Mouse (Mus musculus) limb, embryonic 14.5 days (tissue): ENCODE measurements around the gene Phf19. TPM values are rescaled to one million over a fixed set of nuclear protein-coding genes. Genes with fewer than 3 reads are reported as not detected.

Experiments used
- ATAC-seq: fragments of 200-750 bp; cut with Nextera tagmentation; 2 replicates; pipeline ENCODE4 v1.8.0; 2017; ENCODE audit warnings: low read depth, moderate number of reproducible peaks, moderate TSS enrichment; ENCODE audit not compliant: low FRiP score
- DNase-seq: peaks from one replicate; pipeline ENCODE4 v3.0.0-alpha.2; 2015; ENCODE audit warnings: low spot score
- H3K27ac ChIP-seq: fragments of 300-500 bp; sonication (generic); replicated peaks from 2 replicates; pipeline ENCODE4 v1.5.1; 2014; ENCODE audit warnings: low read depth, mild to moderate bottlenecking, low read length, moderate library complexity, mixed read lengths
- H3K27me3 ChIP-seq: fragments of 300-500 bp; sonication (generic); 2 replicates; pipeline ENCODE4 v1.6.1; 2014; ENCODE audit warnings: low read length, mixed read lengths; ENCODE audit not compliant: control insufficient read depth, insufficient read depth
- H3K36me3 ChIP-seq: fragments of 300-500 bp; sonication (generic); 2 replicates; pipeline ENCODE4 v1.6.1; 2014; ENCODE audit warnings: mild to moderate bottlenecking, low read length, moderate library complexity, mixed read lengths; ENCODE audit not compliant: control insufficient read depth, insufficient read depth
- H3K4me1 ChIP-seq: fragments of 300-500 bp; sonication (generic); 2 replicates; pipeline ENCODE4 v1.6.1; 2014; ENCODE audit warnings: antibody characterized with exemption, low read length, mixed read lengths; ENCODE audit not compliant: control insufficient read depth, insufficient read depth
- H3K4me2 ChIP-seq: fragments of 300-500 bp; sonication (generic); replicated peaks from 2 replicates; pipeline ENCODE4 v1.6.1; 2014; ENCODE audit warnings: low read depth, mild to moderate bottlenecking, low read length, moderate library complexity; ENCODE audit not compliant: severe bottlenecking
- H3K4me3 ChIP-seq: fragments of 300-500 bp; sonication (generic); replicated peaks from 2 replicates; pipeline ENCODE4 v1.5.1; 2014; ENCODE audit warnings: low read length
- H3K9ac ChIP-seq: fragments of 300-500 bp; sonication (generic); 2 replicates; pipeline ENCODE4 v1.6.1; 2014; ENCODE audit warnings: mild to moderate bottlenecking, low read depth, low read length, moderate library complexity; ENCODE audit not compliant: severe bottlenecking
- H3K9me3 ChIP-seq: fragments of 300-500 bp; sonication (generic); 2 replicates; pipeline ENCODE4 v1.6.1; 2016; ENCODE audit warnings: low read length; ENCODE audit not compliant: control insufficient read depth
- POLR2A ChIP-seq: fragments of 200-500 bp; IDR thresholded peaks from 2 replicates; pipeline ENCODE4 v1.8.0; 2012; ENCODE audit warnings: inconsistent platforms, mild to moderate bottlenecking, moderate library complexity, borderline replicate concordance; ENCODE audit not compliant: insufficient read depth, insufficient read length; ENCODE audit errors: extremely low read depth
- WGBS: fragments of 180-500 bp; shearing (Covaris S2); extraction: QIAGEN DNeasy Blood & Tissue Kit; methylation state at CpG from one replicate; pipeline ENCODE4 v1.1.7; 2014; 5-methylcytosine and 5-hydroxymethylcytosine counted together
- polyA plus RNA-seq, 2 experiments: library from polyadenylated mRNA; depleted of rRNA in 1 of 2; stranded (reverse) in 1 of 2; unstranded in 1 of 2; fragments of >200 nt; fragmentation: Nextera tagmentation in 1 of 2; extraction: Ambion mirVana in 1 of 2; gene quantifications; 2 replicates each; pipeline versions ENCODE4 v1.2.1 to v1.2.3; 2012 to 2014

Phf19 gene
- polyA plus RNA-seq (2012; rRNA removed) (7.9 and 8.7 TPM in 2 replicates), polyA plus RNA-seq (2014; fragmentation: Nextera tagmentation; extraction: Ambion mirVana) (4.7 and 8.0 TPM in 2 replicates)

DNA sequence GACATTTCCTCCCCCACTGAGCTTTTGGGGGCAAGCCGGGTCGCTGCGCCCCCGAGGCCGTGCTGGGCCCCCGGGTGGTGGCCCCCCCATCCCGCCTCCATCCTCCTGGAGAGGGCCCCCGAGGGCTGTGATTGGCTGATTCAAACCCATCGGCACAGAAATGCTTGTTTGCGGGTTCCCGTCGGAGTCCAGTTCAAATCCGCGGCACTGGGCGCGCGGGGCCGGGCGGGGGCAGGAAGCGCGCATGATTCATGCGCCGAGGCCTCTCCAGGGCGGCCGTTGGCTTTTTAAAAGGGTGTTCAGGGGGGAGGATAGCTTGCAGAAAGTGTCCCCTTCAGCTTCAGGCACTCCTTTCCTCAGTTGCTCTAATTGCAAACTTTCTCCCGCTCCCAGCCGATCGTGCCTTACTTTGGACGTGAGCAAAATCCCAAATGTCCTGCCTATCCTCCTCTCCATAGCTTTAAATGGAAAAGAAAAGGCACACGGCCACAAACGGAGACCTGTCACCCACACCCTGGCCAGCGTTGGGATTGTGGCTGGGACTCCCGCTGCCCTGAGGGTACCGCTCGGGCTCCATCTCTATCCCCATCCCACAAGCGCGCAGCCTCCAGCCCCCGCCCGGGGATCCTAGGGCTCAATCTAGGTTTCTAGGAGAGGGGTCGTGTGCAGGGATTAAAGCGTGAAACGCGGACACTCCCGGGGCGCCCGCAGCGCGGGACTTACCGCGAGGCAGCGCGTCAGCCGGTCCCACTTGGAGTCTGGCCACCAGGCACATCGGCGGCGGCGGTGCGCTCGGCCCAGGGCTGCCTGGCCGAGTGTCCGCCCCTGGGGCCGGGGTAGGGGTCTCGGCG is at the start of gene Phf19:
Gene Phf19 (minus strand): TSS at position 809 of the 851 bp plus-strand sequence.
- Histone ChIP-seq H3K4me3 (peak within 1 kb of the TSS; percentile 54), H3K27ac (no peak within 1 kb of the TSS), H3K9ac (peak within 1 kb of the TSS; percentile 69), H3K36me3 (no peaks in the 10 kb centered on the region), H3K4me1 (0 out of 2 replicates have a peak, but pooled peaks cover 3% of the 10 kb centered on the region), H3K27me3 (peaks cover 62% of the 10 kb centered on the region), H3K9me3 (no peaks in the 10 kb centered on the region), H3K4me2 (peak within 1 kb of the TSS; percentile 97)
- TF ChIP-seq POLR2A: no peak
- WGBS: under 1% methylated on average over 47 of the region's 64 CpGs
- DNase-seq (no peak), ATAC-seq (peak; percentile 39)

DNA sequence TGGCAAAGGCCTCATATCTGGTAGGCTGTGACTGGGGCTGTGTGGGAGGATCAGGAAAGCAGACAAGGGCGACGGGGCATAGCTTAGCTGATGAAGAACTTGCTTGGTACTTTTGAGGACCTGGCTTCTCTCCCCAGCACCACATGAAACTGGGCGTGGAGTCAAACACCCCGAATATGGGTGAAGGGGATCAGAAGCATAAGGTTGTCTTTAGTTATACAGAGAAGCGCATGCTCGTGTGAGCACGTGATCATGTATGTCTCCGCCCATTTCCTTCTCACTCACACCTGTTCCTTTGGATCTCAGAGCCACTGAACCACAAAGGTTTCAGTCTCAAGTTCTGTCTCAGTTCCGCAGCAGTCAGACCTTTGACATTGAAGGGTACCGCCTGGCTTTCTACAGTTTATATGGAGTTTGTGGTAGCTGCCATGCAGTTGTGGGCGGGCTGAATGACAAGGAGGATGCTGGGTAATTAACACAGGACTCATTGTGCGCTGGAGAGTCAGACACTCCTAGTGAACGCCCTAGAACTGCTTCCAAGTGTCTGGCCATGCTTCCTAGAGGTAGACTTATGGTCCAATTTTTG is 49.6 kb upstream of the Phf19 start:
- H3K36me3 ChIP-seq: no peaks in the 10 kb centered on the region
- DNase-seq (no peak), ATAC-seq (no peak)
- H3K4me2 ChIP-seq: no peak overlapping the region
- 71% methylated on average over 13 of the region's 13 CpGs for WGBS
- TF ChIP-seq POLR2A: no peak
- H3K4me3 ChIP-seq: no peak overlapping the region
- peaks cover 10% of the 10 kb centered on the region for H3K4me1 ChIP-seq
- no peak overlapping the region for H3K27ac ChIP-seq
- H3K9ac ChIP-seq: no peak overlapping the region
- H3K9me3 ChIP-seq: no peaks in the 10 kb centered on the region
- no peaks in the 10 kb centered on the region for H3K27me3 ChIP-seq

DNA sequence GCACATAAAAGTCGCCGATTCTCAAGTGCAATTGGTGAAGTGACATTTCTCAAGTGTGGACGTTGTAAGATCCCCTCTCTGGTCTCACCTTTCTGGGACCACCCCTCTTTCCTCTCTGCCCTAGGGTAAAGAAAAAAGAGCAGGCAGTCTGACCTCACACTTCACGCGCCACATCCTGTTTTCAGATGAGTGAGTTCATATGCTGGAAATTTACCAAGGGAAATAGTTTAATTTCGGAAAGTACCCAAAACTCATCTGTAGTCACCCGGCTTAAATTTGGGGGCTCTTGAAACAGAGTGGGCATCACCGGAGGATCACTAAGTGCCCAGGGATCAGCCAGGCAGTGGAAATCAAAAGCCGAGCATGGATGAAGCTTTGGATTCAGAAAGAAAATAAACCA is 49.1 kb upstream of the Phf19 start:
- H3K4me3 ChIP-seq: no peak overlapping the region
- TF ChIP-seq POLR2A: no peak

DNA sequence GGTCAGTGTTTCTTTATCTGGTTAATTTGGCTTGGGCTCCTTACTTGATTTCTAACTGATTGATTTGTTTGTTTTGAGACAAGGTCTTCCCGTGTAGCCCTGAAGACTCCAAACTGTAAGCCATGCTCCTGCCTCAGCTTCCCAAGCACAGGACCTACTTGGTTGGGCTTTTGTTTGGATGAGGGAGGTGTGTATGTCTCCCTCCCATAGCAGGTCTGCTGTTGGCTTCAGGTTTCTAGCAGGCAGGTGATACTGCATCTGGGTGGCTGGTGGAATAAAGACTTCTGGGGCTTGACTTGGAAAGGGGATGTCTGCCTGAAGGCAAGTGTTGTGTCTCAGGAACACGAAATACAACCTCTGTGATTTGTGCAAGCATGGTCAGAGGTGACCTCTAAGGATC is 48.4 kb upstream of the Phf19 start:
- WGBS: 88% methylated on average over 2 of the region's 2 CpGs

More for the DNA sequence above, 49.1 kb upstream of the Phf19 start:
- Histone ChIP-seq H3K9ac (no peak overlapping the region), H3K27ac (no peak overlapping the region), H3K27me3 (no peaks in the 10 kb centered on the region), H3K4me1 (peaks cover 10% of the 10 kb centered on the region), H3K9me3 (no peaks in the 10 kb centered on the region), H3K4me2 (no peak overlapping the region), H3K36me3 (no peaks in the 10 kb centered on the region)
- no peak for ATAC-seq
- 62% methylated on average over 9 of the region's 9 CpGs for WGBS
- no peak for DNase-seq

DNA sequence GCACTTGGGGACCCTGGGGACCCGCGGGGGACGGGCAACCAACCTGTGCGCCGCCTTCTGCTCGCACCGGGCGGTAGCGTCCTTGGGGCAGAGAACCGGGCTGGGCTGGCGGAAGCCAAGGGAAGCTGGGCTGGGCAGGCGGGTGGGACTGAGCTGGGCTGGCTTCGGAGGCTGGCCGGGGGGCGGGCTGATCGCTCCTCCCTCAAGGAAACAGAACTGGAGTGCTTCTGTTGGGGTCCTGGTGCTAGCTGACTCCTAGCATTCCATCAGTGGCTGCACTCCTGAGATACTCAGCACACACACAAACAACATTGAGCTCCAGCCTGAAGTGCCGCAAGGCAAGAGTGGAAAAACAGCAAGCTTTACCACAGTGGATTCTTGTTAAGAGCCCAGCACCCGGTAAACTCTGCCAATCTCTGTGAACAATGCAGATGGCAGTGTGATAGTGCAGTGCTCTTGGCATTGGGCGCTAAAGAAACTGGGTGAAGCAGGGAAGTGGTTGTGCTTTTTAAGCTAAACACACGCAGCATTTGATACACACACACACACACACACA is 47.7 kb upstream of the Phf19 start, which contains the start of gene Traf1:
Gene Traf1 (minus strand): TSS at position 292 of the 556 bp plus-strand sequence.
- ATAC-seq (peak; percentile 63), DNase-seq (peak; percentile 10)
- H3K27me3 ChIP-seq: no peaks in the 10 kb centered on the region
- no peak within 1 kb of the TSS for H3K27ac ChIP-seq
- peaks cover 10% of the 10 kb centered on the region for H3K4me1 ChIP-seq
- WGBS: 18% methylated on average over 17 of the region's 20 CpGs
- H3K36me3 ChIP-seq: no peaks in the 10 kb centered on the region
- H3K4me2 ChIP-seq: peak within 1 kb of the TSS; percentile 56
- TF ChIP-seq POLR2A: no peak
- no peaks in the 10 kb centered on the region for H3K9me3 ChIP-seq
- H3K9ac ChIP-seq: peak within 1 kb of the TSS; percentile 43
- peak within 1 kb of the TSS; percentile 31 for H3K4me3 ChIP-seq

More for the DNA sequence above, 48.4 kb upstream of the Phf19 start:
- Histone ChIP-seq H3K4me2 (no peak overlapping the region), H3K4me1 (peaks cover 10% of the 10 kb centered on the region), H3K27ac (no peak overlapping the region), H3K27me3 (no peaks in the 10 kb centered on the region), H3K36me3 (no peaks in the 10 kb centered on the region), H3K9me3 (no peaks in the 10 kb centered on the region), H3K9ac (no peak overlapping the region), H3K4me3 (no peak overlapping the region)
- no peak for TF ChIP-seq POLR2A
- DNase-seq: no peak
- ATAC-seq: no peak
